In the genomic region with DNA sequence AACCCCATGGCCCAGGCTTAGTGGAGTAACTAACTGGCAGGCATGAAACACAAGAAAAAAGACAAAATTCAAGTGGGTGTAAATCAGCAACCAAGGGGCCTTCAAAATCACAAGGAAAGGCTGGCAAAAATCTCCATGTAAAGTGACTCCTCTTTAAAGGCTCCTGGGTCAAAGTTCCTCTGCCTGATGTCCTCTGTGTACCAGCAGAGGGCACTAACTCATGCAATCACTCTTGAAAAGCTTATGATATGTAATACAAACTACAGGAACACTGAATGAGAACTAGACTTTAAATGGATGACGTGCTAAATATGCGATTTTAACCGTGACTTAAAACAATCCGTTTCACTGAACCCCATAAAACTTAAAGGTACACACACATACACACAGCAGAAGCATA, we compare ENCODE assay signal across 10 mouse cellular contexts.
DNase-seq lines count a peak whose midpoint lies in the region; ATAC-seq and TF ChIP-seq lines count a peak whose summit lies in the region.
"Had no signal": no experiment of that assay in that cellular context is flagged by ENCODE, and none has a peak within 500 bp of the region (broad histone marks: within the 10 kb centered on the region; RNA-seq: fewer than 3 reads in every experiment).

No protein-coding gene starts in this region.

- no peak overlapping the region for H3K4me3 ChIP-seq in CH12.LX (replicated peaks in 1 of 3; ENCODE audit: low read depth in 2 of 3, low read length in 2 of 3, poor library complexity in 1 of 3)
- no peak overlapping the region for H3K4me3 ChIP-seq in lung, embryonic 16.5 days (ENCODE audit: low read length)
- H3K4me3 ChIP-seq: erythroblast, embryonic 14.5 days; hindbrain, embryonic 15.5 days had no signal

- no peaks in the 10 kb centered on the region for H3K9me3 ChIP-seq in CH12.LX (replicated peaks; ENCODE audit: low read length)
- H3K9me3 ChIP-seq in lung, embryonic 16.5 days (ENCODE audit: control insufficient read depth, low read length), result no peaks in the 10 kb centered on the region
- H3K9me3 ChIP-seq: hindbrain, embryonic 15.5 days had no signal

- no peak overlapping the region for H3K9ac ChIP-seq in CH12.LX (ENCODE audit: insufficient read depth, low read depth)
- no peak overlapping the region for H3K9ac ChIP-seq in lung, embryonic 16.5 days (ENCODE audit: low read length)
- H3K9ac ChIP-seq: hindbrain, embryonic 15.5 days had no signal

- no peak for TF ChIP-seq EP300 in CH12.LX (IDR thresholded peaks at IDR 0.05; ENCODE audit: low read length)

- no peak overlapping the region for H3K4me2 ChIP-seq in CH12.LX (ENCODE audit: insufficient read depth, low read depth, poor library complexity, severe bottlenecking)
- H3K4me2 ChIP-seq in lung, embryonic 16.5 days (ENCODE audit: low read depth, low read length), result no peak overlapping the region
- H3K4me2 ChIP-seq: hindbrain, embryonic 15.5 days had no signal

- TF ChIP-seq POLR2A in CH12.LX (IDR thresholded peaks at IDR 0.05; ENCODE audit: low read depth, low read length), result no peak

- intact Hi-C loops in heart, postnatal 36 days (cut with DNase I), result loop anchor here (2.0 to 10.0 kb wide), 3 partner anchors 76 to 624 kb away; no protein-coding TSS in a partner anchor

- H3K27me3 ChIP-seq in CH12.LX (replicated peaks), result no peaks in the 10 kb centered on the region
- no peaks in the 10 kb centered on the region for H3K27me3 ChIP-seq in lung, embryonic 16.5 days (ENCODE audit: control insufficient read depth, insufficient read depth, low read depth, low read length)
- H3K27me3 ChIP-seq: hindbrain, embryonic 15.5 days had no signal

- peak; percentile 42 for TF ChIP-seq RAD21 in CH12.LX (IDR thresholded peaks at IDR 0.05; ENCODE audit: low read depth, low read length)

- peak; percentile 17 to 61; a peak in 2 of 4 replicates for TF ChIP-seq CTCF in CH12.LX (conservative IDR thresholded peaks at IDR 0.05 in 1 of 2, IDR thresholded peaks at IDR 0.05 in 1 of 2; ENCODE audit: low read depth in 2 of 2, low read length in 2 of 2)

- in situ Hi-C loops in CH12.LX (cut with MboI; ENCODE audit: low pct_ligation_motif_present, low pct_unique_long_range_greater_than_20kb, low sequenced_read_pairs), result loop anchor here (25.0 kb wide), 1 partner anchor 109 kb away; no protein-coding TSS in a partner anchor

- DNase-seq in heart, postnatal 4 days, result peak; percentile 34
- no peak for DNase-seq in heart, postnatal 36 days
- DNase-seq in CH12.LX (ENCODE audit: extremely low read depth), result peak; percentile 32
- peak; percentile 62 for DNase-seq in adipocyte (ENCODE audit: low spot score)
- DNase-seq in left cerebral cortex, adult 9 months (ENCODE audit: low spot score in 2 of 2), result no peak
- no peak for DNase-seq in right cerebral cortex, postnatal 25 days
- no peak for DNase-seq in urinary bladder, postnatal 10 days (ENCODE audit: low spot score)

- ATAC-seq in lung, embryonic 16.5 days (ENCODE audit: low read depth), result no peak

- H3K36me3 ChIP-seq in CH12.LX (replicated peaks in 1 of 2; ENCODE audit: control insufficient read depth in 1 of 2, insufficient read depth in 1 of 2, low read length in 1 of 2), result peaks cover 0 to 29% of the 10 kb centered on the region in 2 experiments
- H3K36me3 ChIP-seq in lung, embryonic 16.5 days (ENCODE audit: control insufficient read depth, insufficient read depth, low read length), result no peaks in the 10 kb centered on the region
- H3K36me3 ChIP-seq: hindbrain, embryonic 15.5 days had no signal

- dilution Hi-C loops in CH12.LX (cut with MboI; ENCODE audit: extremely low pct_ligation_motif_present, extremely low pct_unique_long_range_greater_than_20kb, low sequenced_read_pairs), result no loop called here

- 55% methylated on average over 4 of the region's 4 CpGs for WGBS in lung, embryonic 16.5 days

- H3K79me2 ChIP-seq in CH12.LX (replicated peaks; ENCODE audit: control insufficient read depth, extremely low read depth, insufficient read depth, poor library complexity, severe bottlenecking), result no peaks in the 10 kb centered on the region

- H3K4me1 ChIP-seq in CH12.LX (ENCODE audit: control insufficient read depth in 1 of 2, insufficient read depth in 2 of 2), result peaks cover 0 to 6% of the 10 kb centered on the region in 2 experiments; a peak in 1 of 4 replicates
- peaks cover 6% of the 10 kb centered on the region for H3K4me1 ChIP-seq in lung, embryonic 16.5 days (replicated peaks; ENCODE audit: control insufficient read depth, insufficient read depth, low read length)

- H3K27ac ChIP-seq in CH12.LX (ENCODE audit: insufficient read depth, low read depth), result no peak overlapping the region
- H3K27ac ChIP-seq in lung, embryonic 16.5 days (ENCODE audit: low read length), result peak overlapping the region; percentile 57; the same call in 1 of the 2 replicates
- H3K27ac ChIP-seq: hindbrain, embryonic 15.5 days had no signal

TF ChIP-seq in CH12.LX, 34 proteins besides CTCF, POLR2A, EP300 and RAD21:
- no peak for TF ChIP-seq ZNF384 (IDR thresholded peaks at IDR 0.05; ENCODE audit: low read depth, low read length)
- TF ChIP-seq SMC3 (IDR thresholded peaks at IDR 0.05; ENCODE audit: low read depth, low read length), result peak; percentile 55
- TF ChIP-seq MAZ (IDR thresholded peaks at IDR 0.05; ENCODE audit: low read depth, low read length), result no peak

Comparison
In these comparisons a context has a peak if more than half of its experiments do, and no peak if none do; other contexts are left out.
1. DNase-seq: peak in heart, postnatal 4 days (single experiment), CH12.LX (single experiment) and adipocyte (single experiment); none in heart, postnatal 36 days (0 of 2), left cerebral cortex, adult 9 months (0 of 2), right cerebral cortex, postnatal 25 days (single experiment) and urinary bladder, postnatal 10 days (single experiment).